Mouse (Mus musculus): ENCODE data around the gene Xntrpc. TPM values are rescaled to one million over a fixed set of nuclear protein-coding genes. Genes with fewer than 3 reads are reported as not detected.

The Xntrpc gene
- total RNA-seq, 1 experiment: 0.76 TPM

- DNase-seq (ENCODE audit: low read depth, low spot score): no peak
- Histone ChIP-seq H3K27ac (ENCODE audit: insufficient read depth, low read depth, low read length, poor library complexity, severe bottlenecking) (no peak within 1 kb of the TSS), H3K36me3 (ENCODE audit: control insufficient read depth, insufficient read depth, low read length, poor library complexity, severe bottlenecking) (no peaks in the 10 kb centered on the region), H3K9me3 (ENCODE audit: control insufficient read depth, insufficient read depth, low read depth, low read length) (no peaks in the 10 kb centered on the region), H3K4me1 (ENCODE audit: control insufficient read depth in 2 of 2, insufficient read depth in 2 of 2, low read length in 2 of 2, poor library complexity in 1 of 2) (peaks cover 0 to 9% of the 10 kb centered on the region in 2 experiments; a peak in 1 of 4 replicates), H3K4me3 (ENCODE audit: insufficient read depth in 1 of 2, low read depth in 1 of 2, low read length in 2 of 2, poor library complexity in 1 of 2, severe bottlenecking in 1 of 2) (no peak within 1 kb of the TSS), H3K9ac (ENCODE audit: insufficient read depth, low read depth, low read length, poor library complexity, severe bottlenecking) (no peak within 1 kb of the TSS)
- in situ Hi-C loops (cut with MboI; ENCODE audit: low sequenced_read_pairs in 2 of 2, unreplicated experiment in 2 of 2): no loop called here
- TF ChIP-seq ZC3H11A (IDR thresholded peaks at IDR 0.05; ENCODE audit: borderline replicate concordance, low read depth, low read length) (no peak), HCFC1 (IDR thresholded peaks at IDR 0.05; ENCODE audit: borderline replicate concordance, insufficient read depth, low read length) (no peak), CHD2 (IDR thresholded peaks at IDR 0.05; ENCODE audit: low read depth, low read length) (no peak), MAFK (IDR thresholded peaks at IDR 0.05; ENCODE audit: insufficient read depth, low read depth, low read length) (no peak), ZNF384 (IDR thresholded peaks at IDR 0.05; ENCODE audit: low read depth, low read length) (no peak)
Observed at GRCm38 (mm10) chr7:102109171-102109570, 43.7 kb downstream of the Xntrpc start, which contains the start of gene Art5. TSS of gene Art5 (minus strand) at chr7:102109489.

- no peaks in the 10 kb centered on the region for H3K36me3 ChIP-seq (ENCODE audit: control insufficient read depth, insufficient read depth, low read length, poor library complexity, severe bottlenecking)
- H3K9ac ChIP-seq (ENCODE audit: insufficient read depth, low read depth, low read length, poor library complexity, severe bottlenecking): no peak overlapping the region
- no peaks in the 10 kb centered on the region for H3K9me3 ChIP-seq (ENCODE audit: control insufficient read depth, insufficient read depth, low read depth, low read length)
- H3K4me3 ChIP-seq (ENCODE audit: insufficient read depth in 1 of 2, low read depth in 1 of 2, low read length in 2 of 2, poor library complexity in 1 of 2, severe bottlenecking in 1 of 2): no peak overlapping the region
- in situ Hi-C loops (cut with MboI; ENCODE audit: low sequenced_read_pairs in 2 of 2, unreplicated experiment in 2 of 2): no loop called here
- peaks cover 0 to 9% of the 10 kb centered on the region in 2 experiments; a peak in 1 of 4 replicates for H3K4me1 ChIP-seq (ENCODE audit: control insufficient read depth in 2 of 2, insufficient read depth in 2 of 2, low read length in 2 of 2, poor library complexity in 1 of 2)
- H3K27ac ChIP-seq (ENCODE audit: insufficient read depth, low read depth, low read length, poor library complexity, severe bottlenecking): no peak overlapping the region
- no peak for DNase-seq (ENCODE audit: low read depth, low spot score)
- TF ChIP-seq MAFK (IDR thresholded peaks at IDR 0.05; ENCODE audit: insufficient read depth, low read depth, low read length) (no peak), HCFC1 (IDR thresholded peaks at IDR 0.05; ENCODE audit: borderline replicate concordance, insufficient read depth, low read length) (no peak), CHD2 (IDR thresholded peaks at IDR 0.05; ENCODE audit: low read depth, low read length) (no peak), ZNF384 (IDR thresholded peaks at IDR 0.05; ENCODE audit: low read depth, low read length) (no peak), ZC3H11A (IDR thresholded peaks at IDR 0.05; ENCODE audit: borderline replicate concordance, low read depth, low read length) (no peak)
Observed at GRCm38 (mm10) chr7:102109746-102110145, 44.2 kb downstream of the Xntrpc start.

- peak overlapping the region; percentile 54 to 59; a peak in 3 of 4 replicates for H3K4me3 ChIP-seq (ENCODE audit: insufficient read depth in 1 of 2, low read depth in 1 of 2, low read length in 2 of 2, poor library complexity in 1 of 2, severe bottlenecking in 1 of 2)
- no peaks in the 10 kb centered on the region for H3K36me3 ChIP-seq (ENCODE audit: control insufficient read depth, insufficient read depth, low read length, poor library complexity, severe bottlenecking)
- in situ Hi-C loops (cut with MboI; ENCODE audit: low sequenced_read_pairs in 2 of 2, unreplicated experiment in 2 of 2): no loop called here
- TF ChIP-seq CHD2 (IDR thresholded peaks at IDR 0.05; ENCODE audit: low read depth, low read length) (no peak), HCFC1 (IDR thresholded peaks at IDR 0.05; ENCODE audit: borderline replicate concordance, insufficient read depth, low read length) (no peak), MAFK (IDR thresholded peaks at IDR 0.05; ENCODE audit: insufficient read depth, low read depth, low read length) (no peak), ZNF384 (IDR thresholded peaks at IDR 0.05; ENCODE audit: low read depth, low read length) (no peak), ZC3H11A (IDR thresholded peaks at IDR 0.05; ENCODE audit: borderline replicate concordance, low read depth, low read length) (no peak)
- no peak for DNase-seq (ENCODE audit: low read depth, low spot score)
- no peaks in the 10 kb centered on the region for H3K9me3 ChIP-seq (ENCODE audit: control insufficient read depth, insufficient read depth, low read depth, low read length)
- no peak overlapping the region for H3K27ac ChIP-seq (ENCODE audit: insufficient read depth, low read depth, low read length, poor library complexity, severe bottlenecking)
- peak overlapping the region; percentile 17; the same call in 1 of the 2 replicates for H3K9ac ChIP-seq (ENCODE audit: insufficient read depth, low read depth, low read length, poor library complexity, severe bottlenecking)
- peaks cover 0 to 10% of the 10 kb centered on the region in 2 experiments; a peak in 1 of 4 replicates for H3K4me1 ChIP-seq (ENCODE audit: control insufficient read depth in 2 of 2, insufficient read depth in 2 of 2, low read length in 2 of 2, poor library complexity in 1 of 2)
Observed at GRCm38 (mm10) chr7:102113151-102113729, 47.7 kb downstream of the Xntrpc start.

GRCm38 (mm10) chr7:102116579-102117331 lies 51.2 kb downstream of the Xntrpc start, which contains the start of gene Chrna10:
TSS of gene Chrna10 (minus strand) at chr7:102116828.
- Histone ChIP-seq H3K27ac (ENCODE audit: insufficient read depth, low read depth, low read length, poor library complexity, severe bottlenecking) (no peak within 1 kb of the TSS), H3K36me3 (ENCODE audit: control insufficient read depth, insufficient read depth, low read length, poor library complexity, severe bottlenecking) (peaks cover 17% of the 10 kb centered on the region), H3K4me3 (ENCODE audit: insufficient read depth in 1 of 2, low read depth in 1 of 2, low read length in 2 of 2, poor library complexity in 1 of 2, severe bottlenecking in 1 of 2) (no peak within 1 kb of the TSS), H3K9me3 (ENCODE audit: control insufficient read depth, insufficient read depth, low read depth, low read length) (no peaks in the 10 kb centered on the region), H3K4me1 (ENCODE audit: control insufficient read depth in 2 of 2, insufficient read depth in 2 of 2, low read length in 2 of 2, poor library complexity in 1 of 2) (peaks cover 0 to 10% of the 10 kb centered on the region in 2 experiments; a peak in 1 of 4 replicates), H3K9ac (ENCODE audit: insufficient read depth, low read depth, low read length, poor library complexity, severe bottlenecking) (no peak within 1 kb of the TSS)
- in situ Hi-C loops (cut with MboI; ENCODE audit: low sequenced_read_pairs in 2 of 2, unreplicated experiment in 2 of 2): no loop called here
- no peak for DNase-seq (ENCODE audit: low read depth, low spot score)
- no peak for TF ChIP-seq CHD2 (IDR thresholded peaks at IDR 0.05; ENCODE audit: low read depth, low read length)
- TF ChIP-seq ZNF384 (IDR thresholded peaks at IDR 0.05; ENCODE audit: low read depth, low read length): no peak
- TF ChIP-seq HCFC1 (IDR thresholded peaks at IDR 0.05; ENCODE audit: borderline replicate concordance, insufficient read depth, low read length): no peak
- no peak for TF ChIP-seq ZC3H11A (IDR thresholded peaks at IDR 0.05; ENCODE audit: borderline replicate concordance, low read depth, low read length)
- TF ChIP-seq MAFK (IDR thresholded peaks at IDR 0.05; ENCODE audit: insufficient read depth, low read depth, low read length): no peak

All from ES-E14 (cell line).